Mouse (Mus musculus): ENCODE results near the gene Mettl7a2.

DNA sequence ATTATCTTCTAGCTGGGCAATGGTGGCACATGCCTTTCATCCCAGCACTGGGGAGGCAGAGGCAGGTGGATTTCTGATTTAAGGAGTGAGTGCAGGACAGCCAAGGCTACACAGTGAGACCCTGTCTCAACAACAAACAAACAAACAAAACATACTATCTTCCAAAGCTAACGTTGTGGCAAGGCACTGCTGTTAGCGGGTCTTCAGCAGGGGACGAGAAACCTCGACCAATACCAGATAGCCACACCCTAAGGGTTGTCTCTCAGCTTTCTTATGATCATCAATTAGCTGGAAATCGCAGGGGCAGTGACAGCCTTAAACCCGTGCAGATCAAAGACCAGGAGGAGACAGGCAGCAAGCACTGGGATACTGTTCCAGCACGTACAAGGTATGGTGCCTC is 11.2 kb downstream of the Mettl7a2 start, which contains the start of gene Higd1c:
- TF ChIP-seq CTCF (IDR thresholded peaks at IDR 0.05; ENCODE audit: low read depth), result no peak
- TF ChIP-seq EP300 (IDR thresholded peaks at IDR 0.05; ENCODE audit: low read depth), result no peak
